Comparison of ENCODE assay signal across 14 mouse cellular contexts in the genomic region with DNA sequence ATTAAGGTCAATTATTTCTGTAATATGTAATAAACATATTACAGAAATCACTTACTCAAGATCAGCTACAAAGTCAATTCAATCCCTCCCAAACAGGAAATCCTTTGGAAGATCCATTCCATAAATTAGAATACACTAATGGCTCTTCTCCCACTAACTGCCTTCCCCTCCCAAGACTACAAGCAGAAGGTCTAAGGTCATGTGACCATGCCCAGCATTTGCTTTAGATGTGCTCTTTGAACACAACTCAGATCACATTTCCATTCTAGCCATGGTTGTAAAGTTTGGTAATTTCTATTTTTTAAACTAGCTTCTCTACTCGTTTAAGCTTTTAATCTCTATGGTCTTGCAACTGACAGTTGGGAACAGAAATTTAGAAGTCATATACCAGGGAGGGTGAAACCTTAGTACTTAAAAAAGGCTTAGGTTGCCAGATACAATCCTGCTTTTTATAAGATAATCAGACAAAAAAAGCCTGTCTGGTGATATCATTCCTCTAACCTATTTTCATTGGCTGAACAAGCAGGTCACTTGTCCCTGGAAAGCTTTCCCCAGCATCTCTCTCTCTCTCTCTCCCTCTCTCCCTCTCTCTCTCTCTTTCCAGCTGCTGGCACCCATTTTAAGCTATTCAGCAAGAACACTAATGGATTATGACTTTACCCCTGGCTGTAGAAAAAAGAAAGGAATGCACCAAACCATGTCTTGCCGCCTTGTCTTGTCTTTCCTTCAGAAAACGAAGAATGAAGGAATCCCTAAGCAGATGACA. TPM values are rescaled to one million over a fixed set of nuclear protein-coding genes. Genes with fewer than 3 reads are reported as not detected.
DNase-seq lines count a peak whose midpoint lies in the region; ATAC-seq and TF ChIP-seq lines count a peak whose summit lies in the region.
"Had no signal": no experiment of that assay in that cellular context is flagged by ENCODE, and none has a peak within 500 bp of the region (broad histone marks: within the 10 kb centered on the region; RNA-seq: fewer than 3 reads in every experiment).

No protein-coding gene starts in this region.

- TF ChIP-seq POLR2A in MEL (IDR thresholded peaks at IDR 0.05; ENCODE audit: control insufficient read depth in 1 of 2, insufficient read depth in 1 of 2, low read depth in 1 of 2, low read length in 2 of 2, poor library complexity in 1 of 2), result no peak

- H3K9ac ChIP-seq in forebrain, embryonic 15.5 days (replicated peaks), result no peak overlapping the region
- no peak overlapping the region for H3K9ac ChIP-seq in kidney, embryonic 15.5 days
- no peak overlapping the region for H3K9ac ChIP-seq in MEL (ENCODE audit: control insufficient read depth, low read depth, low read length, poor library complexity, severe bottlenecking)
- H3K9ac ChIP-seq in midbrain, embryonic 12.5 days (replicated peaks), result no peak overlapping the region
- H3K9ac ChIP-seq: embryonic facial prominence, embryonic 15.5 days; limb, embryonic 12.5 days had no signal

- 69% methylated on average over 3 of the region's 3 CpGs for WGBS in forebrain, embryonic 15.5 days
- whole genome bisulfite sequencing in forebrain, embryonic 10.5 days, result 64% methylated on average over 3 of the region's 3 CpGs
- WGBS in kidney, embryonic 15.5 days, result 60% methylated on average over 3 of the region's 3 CpGs
- WGBS in midbrain, embryonic 12.5 days, result 52% methylated on average over 3 of the region's 3 CpGs

- 0 out of 2 replicates have a peak overlapping the region, but pooled peaks have one; percentile 11 for H3K27ac ChIP-seq in forebrain, embryonic 15.5 days (replicated peaks)
- H3K27ac ChIP-seq in forebrain, embryonic 10.5 days, result no peak overlapping the region
- peak overlapping the region; percentile 27; the same call in 1 of the 2 replicates for H3K27ac ChIP-seq in kidney, embryonic 15.5 days
- H3K27ac ChIP-seq in MEL (ENCODE audit: control insufficient read depth, low read depth, low read length), result no peak overlapping the region
- H3K27ac ChIP-seq in midbrain, embryonic 12.5 days (replicated peaks), result peak overlapping the region; percentile 30; the same call in 1 of the 2 replicates
- H3K27ac ChIP-seq: embryonic facial prominence, embryonic 15.5 days; limb, embryonic 12.5 days had no signal

- peaks cover 12% of the 10 kb centered on the region for H3K4me1 ChIP-seq in forebrain, embryonic 15.5 days
- peaks cover 30% of the 10 kb centered on the region for H3K4me1 ChIP-seq in forebrain, embryonic 10.5 days
- peaks cover 24% of the 10 kb centered on the region for H3K4me1 ChIP-seq in kidney, embryonic 15.5 days
- peaks cover 4 to 7% of the 10 kb centered on the region in 2 experiments for H3K4me1 ChIP-seq in MEL (ENCODE audit: control insufficient read depth in 1 of 2, insufficient read depth in 2 of 2, low read length in 2 of 2)
- peaks cover 17% of the 10 kb centered on the region for H3K4me1 ChIP-seq in midbrain, embryonic 12.5 days

- no peaks in the 10 kb centered on the region for H3K27me3 ChIP-seq in forebrain, embryonic 15.5 days
- H3K27me3 ChIP-seq in forebrain, embryonic 10.5 days (ENCODE audit: poor library complexity, severe bottlenecking), result no peaks in the 10 kb centered on the region
- no peaks in the 10 kb centered on the region for H3K27me3 ChIP-seq in kidney, embryonic 15.5 days
- H3K27me3 ChIP-seq in MEL (ENCODE audit: control insufficient read depth in 1 of 2, insufficient read depth in 2 of 2, low read length in 2 of 2), result no peaks in the 10 kb centered on the region
- H3K27me3 ChIP-seq in midbrain, embryonic 12.5 days, result no peaks in the 10 kb centered on the region
- H3K27me3 ChIP-seq: embryonic facial prominence, embryonic 15.5 days; limb, embryonic 12.5 days had no signal

- H3K9me3 ChIP-seq in forebrain, embryonic 15.5 days, result no peaks in the 10 kb centered on the region; the same call in 1 of the 2 replicates
- H3K9me3 ChIP-seq in forebrain, embryonic 10.5 days, result peaks cover 4% of the 10 kb centered on the region; the same call in 1 of the 2 replicates
- no peaks in the 10 kb centered on the region for H3K9me3 ChIP-seq in kidney, embryonic 15.5 days (replicated peaks)
- no peaks in the 10 kb centered on the region for H3K9me3 ChIP-seq in MEL (replicated peaks; ENCODE audit: insufficient read depth, low read length)
- no peaks in the 10 kb centered on the region for H3K9me3 ChIP-seq in midbrain, embryonic 12.5 days
- H3K9me3 ChIP-seq: embryonic facial prominence, embryonic 15.5 days had no signal

- TF ChIP-seq EP300 in MEL (IDR thresholded peaks at IDR 0.05; ENCODE audit: low read depth in 1 of 2, low read length in 2 of 2), result no peak

- DNase-seq in forebrain, embryonic 10.5 days (ENCODE audit: extremely low spot score, low spot score), result no peak
- DNase-seq in kidney, postnatal 25 days, result no peak
- DNase-seq in MEL (ENCODE audit: low read depth, low spot score), result no peak
- no peak for DNase-seq in layer of hippocampus, adult 8-10 months (ENCODE audit: low spot score in 2 of 2)
- DNase-seq in urinary bladder, postnatal 10 days (ENCODE audit: low spot score), result no peak
- DNase-seq: kidney, postnatal 14 days; layer of hippocampus, postnatal 36 days; lung, adult 18-20 months had no signal

- peaks cover 45% of the 10 kb centered on the region for H3K79me2 ChIP-seq in MEL (ENCODE audit: control insufficient read depth, insufficient read depth, low read length, poor library complexity)

- no peak overlapping the region for H3K4me2 ChIP-seq in forebrain, embryonic 15.5 days (replicated peaks)
- H3K4me2 ChIP-seq in kidney, embryonic 15.5 days, result no peak overlapping the region
- no peak overlapping the region for H3K4me2 ChIP-seq in midbrain, embryonic 12.5 days (replicated peaks)
- H3K4me2 ChIP-seq: embryonic facial prominence, embryonic 15.5 days; heart, embryonic 11.5 days; limb, embryonic 12.5 days had no signal

- TF ChIP-seq RAD21 in MEL (IDR thresholded peaks at IDR 0.05; ENCODE audit: low read depth, low read length), result no peak

- ATAC-seq in forebrain, embryonic 15.5 days (replicated peaks), result no peak
- no peak for ATAC-seq in kidney, embryonic 15.5 days (replicated peaks; ENCODE audit: low FRiP score)
- ATAC-seq in midbrain, embryonic 12.5 days (ENCODE audit: low FRiP score, low read depth), result no peak

- 0 out of 2 replicates have a peak, but pooled peaks cover 5% of the 10 kb centered on the region for H3K36me3 ChIP-seq in forebrain, embryonic 15.5 days
- peaks cover 9% of the 10 kb centered on the region for H3K36me3 ChIP-seq in forebrain, embryonic 10.5 days (replicated peaks)
- H3K36me3 ChIP-seq in kidney, embryonic 15.5 days, result peaks cover 5% of the 10 kb centered on the region; the same call in 1 of the 2 replicates
- peaks cover 12 to 22% of the 10 kb centered on the region in 2 experiments for H3K36me3 ChIP-seq in MEL (ENCODE audit: control insufficient read depth in 1 of 2, insufficient read depth in 2 of 2, low read length in 2 of 2)
- no peaks in the 10 kb centered on the region for H3K36me3 ChIP-seq in midbrain, embryonic 12.5 days
- H3K36me3 ChIP-seq: embryonic facial prominence, embryonic 15.5 days had no signal

- no peak overlapping the region for H3K4me3 ChIP-seq in forebrain, embryonic 15.5 days
- H3K4me3 ChIP-seq in forebrain, embryonic 10.5 days, result no peak overlapping the region
- H3K4me3 ChIP-seq in kidney, embryonic 15.5 days (replicated peaks), result no peak overlapping the region
- no peak overlapping the region for H3K4me3 ChIP-seq in MEL (ENCODE audit: control insufficient read depth in 1 of 2, insufficient read depth in 1 of 2, low read depth in 2 of 2, low read length in 2 of 2)
- no peak overlapping the region for H3K4me3 ChIP-seq in midbrain, embryonic 12.5 days
- H3K4me3 ChIP-seq: embryonic facial prominence, embryonic 15.5 days; limb, embryonic 12.5 days had no signal

- no peak for TF ChIP-seq CTCF in MEL (IDR thresholded peaks at IDR 0.05 in 2 of 3, conservative IDR thresholded peaks at IDR 0.05 in 1 of 3; ENCODE audit: control insufficient read depth in 1 of 3, insufficient read depth in 1 of 3, low read depth in 2 of 3, low read length in 3 of 3, poor library complexity in 1 of 3, severe bottlenecking in 1 of 3)

TF ChIP-seq in MEL, 35 proteins besides CTCF, POLR2A, EP300 and RAD21:
- no peak for TF ChIP-seq POLR2AphosphoS2 (IDR thresholded peaks at IDR 0.05; ENCODE audit: low read length)
- TF ChIP-seq POLR2AphosphoS5 (IDR thresholded peaks at IDR 0.05; ENCODE audit: borderline replicate concordance, low read depth, low read length), result no peak
- no peak for TF ChIP-seq ZC3H11A (IDR thresholded peaks at IDR 0.05; ENCODE audit: low read depth, low read length)
- TF ChIP-seq USF1 (IDR thresholded peaks at IDR 0.05; ENCODE audit: low read depth, low read length), result peak; percentile 77
- no peak for TF ChIP-seq RCOR1 (IDR thresholded peaks at IDR 0.05; ENCODE audit: low read depth, low read length)

RNA-seq across cellular contexts. Expression of a gene that starts 24.4 kb away (rescaled TPM):
- polyA plus RNA-seq in forebrain, embryonic 15.5 days (2015; fragmentation: Nextera tagmentation; extraction: Ambion mirVana), result 52.6 and 57.1 TPM in 2 replicates
- polyA plus RNA-seq in forebrain, embryonic 10.5 days (2016; fragmentation: Nextera tagmentation; extraction: Ambion mirVana), result 20.6 and 21.9 TPM in 2 replicates
- 27.3 and 29.0 TPM in 2 replicates for polyA plus RNA-seq in kidney, embryonic 15.5 days (2015; fragmentation: Nextera tagmentation; extraction: Ambion mirVana)
- total RNA-seq in MEL (2012; rRNA removed), result 19.2 and 21.7 TPM in 2 replicates
- 10 to 100 TPM; 49.1 to 55.3 TPM for polyA plus RNA-seq in MEL (2012; ENCODE audit: insufficient read depth in 1 of 2, insufficient read length in 2 of 2, low read depth in 1 of 2, low replicate concordance in 2 of 2, missing spikeins in 1 of 2)
- polyA plus RNA-seq in midbrain, embryonic 12.5 days (2016; fragmentation: Nextera tagmentation; extraction: Ambion mirVana), result 59.0 and 78.8 TPM in 2 replicates
- 100 to 1,000 TPM; 163 to 178 (median 170) TPM for total RNA-seq in layer of hippocampus, adult 8-10 months (2022)

Comparison
In these comparisons a context has a peak if more than half of its experiments do, and no peak if none do; other contexts are left out.
1. H3K27ac ChIP-seq: peak in forebrain, embryonic 15.5 days (single experiment), kidney, embryonic 15.5 days (single experiment) and midbrain, embryonic 12.5 days (single experiment); none in forebrain, embryonic 10.5 days (single experiment) and MEL (single experiment).